Mouse (Mus musculus) kidney, postnatal 4 days (tissue): ENCODE data around the gene Slc16a12.

Source experiments
- DNase-seq, 2 experiments: peaks; one replicate each; pipeline ENCODE4 v3.0.0; 2021; ENCODE audit warnings: mixed read lengths in 2 of 2

Slc16a12 gene

GRCm38 (mm10) chr19:34662740-34663139 lies 84.3 kb downstream of the Slc16a12 start:
- no peak for DNase-seq

- DNase-seq: peak; percentile 74 to 83
Measured at GRCm38 (mm10) chr19:34662067-34662507, 85.0 kb downstream of the Slc16a12 start.

- DNase-seq: no peak
Measured at GRCm38 (mm10) chr19:34656511-34657298, 90.4 kb downstream of the Slc16a12 start.

- DNase-seq: no peak
Measured at GRCm38 (mm10) chr19:34655227-34655805, 91.8 kb downstream of the Slc16a12 start.

GRCm38 (mm10) chr19:34650997-34651396 lies 96.1 kb downstream of the Slc16a12 start:
- no peak for DNase-seq

- no peak for DNase-seq
Measured at GRCm38 (mm10) chr19:34650276-34650675, 96.8 kb downstream of the Slc16a12 start.

- DNase-seq: peak in 1 of 2 experiments; percentile 17
Measured at GRCm38 (mm10) chr19:34647630-34648029, 99.5 kb downstream of the Slc16a12 start.

- no peak for DNase-seq
Measured at GRCm38 (mm10) chr19:34642616-34643015, 104.5 kb downstream of the Slc16a12 start.

GRCm38 (mm10) chr19:34640623-34641022 lies 106.5 kb downstream of the Slc16a12 start, which contains the start of the genes Ifit1bl2 and Ifit1:
Gene Ifit1bl2, minus strand, starts transcription at chr19:34640743.
Gene Ifit1, plus strand, starts transcription at chr19:34640871.
- DNase-seq: peak in 1 of 2 experiments; percentile 10

- DNase-seq: peak; percentile 71 to 79
Measured at GRCm38 (mm10) chr19:34636933-34637557, 110.0 kb downstream of the Slc16a12 start.

GRCm38 (mm10) chr19:34633484-34633883 lies 113.6 kb downstream of the Slc16a12 start:
- no peak for DNase-seq

GRCm38 (mm10) chr19:34631487-34631886 lies 115.6 kb downstream of the Slc16a12 start:
- DNase-seq: no peak

GRCm38 (mm10) chr19:34627496-34627895 lies 119.6 kb downstream of the Slc16a12 start:
- no peak for DNase-seq

GRCm38 (mm10) chr19:34624663-34625062 lies 122.4 kb downstream of the Slc16a12 start:
- no peak for DNase-seq

- no peak for DNase-seq
Measured at GRCm38 (mm10) chr19:34623781-34624180, 123.3 kb downstream of the Slc16a12 start.

GRCm38 (mm10) chr19:34620871-34621270 lies 126.2 kb downstream of the Slc16a12 start:
- no peak for DNase-seq
